Mouse (Mus musculus) fibroblast of lung, adult 2 months (primary cell): ENCODE measurements around the gene Fzd2.

Experiments used
- DNase-seq: peaks from one replicate; pipeline ENCODE4 v3.0.0-alpha.2; 2011; ENCODE audit warnings: low read depth

Fzd2 gene

DNA sequence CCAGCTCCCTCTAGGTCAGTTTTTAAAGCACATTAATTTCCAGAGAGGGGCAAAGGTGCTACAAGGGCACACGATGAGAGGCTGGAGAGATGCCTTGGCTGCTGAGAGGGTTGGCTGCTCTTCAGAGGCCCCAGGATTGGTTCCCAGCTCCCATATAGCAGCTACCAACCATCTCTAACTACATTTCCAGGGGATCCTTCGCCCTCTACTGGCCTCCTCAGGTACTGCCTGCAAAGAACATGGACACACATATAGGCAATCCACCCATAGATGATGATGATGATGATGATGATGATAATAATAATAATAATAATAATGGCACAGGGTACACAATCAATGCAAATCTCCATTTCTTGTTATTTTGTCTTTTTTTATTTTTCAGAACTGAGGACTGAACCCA, 15.3 kb downstream of the Fzd2 start:
- DNase-seq, result no peak

DNA sequence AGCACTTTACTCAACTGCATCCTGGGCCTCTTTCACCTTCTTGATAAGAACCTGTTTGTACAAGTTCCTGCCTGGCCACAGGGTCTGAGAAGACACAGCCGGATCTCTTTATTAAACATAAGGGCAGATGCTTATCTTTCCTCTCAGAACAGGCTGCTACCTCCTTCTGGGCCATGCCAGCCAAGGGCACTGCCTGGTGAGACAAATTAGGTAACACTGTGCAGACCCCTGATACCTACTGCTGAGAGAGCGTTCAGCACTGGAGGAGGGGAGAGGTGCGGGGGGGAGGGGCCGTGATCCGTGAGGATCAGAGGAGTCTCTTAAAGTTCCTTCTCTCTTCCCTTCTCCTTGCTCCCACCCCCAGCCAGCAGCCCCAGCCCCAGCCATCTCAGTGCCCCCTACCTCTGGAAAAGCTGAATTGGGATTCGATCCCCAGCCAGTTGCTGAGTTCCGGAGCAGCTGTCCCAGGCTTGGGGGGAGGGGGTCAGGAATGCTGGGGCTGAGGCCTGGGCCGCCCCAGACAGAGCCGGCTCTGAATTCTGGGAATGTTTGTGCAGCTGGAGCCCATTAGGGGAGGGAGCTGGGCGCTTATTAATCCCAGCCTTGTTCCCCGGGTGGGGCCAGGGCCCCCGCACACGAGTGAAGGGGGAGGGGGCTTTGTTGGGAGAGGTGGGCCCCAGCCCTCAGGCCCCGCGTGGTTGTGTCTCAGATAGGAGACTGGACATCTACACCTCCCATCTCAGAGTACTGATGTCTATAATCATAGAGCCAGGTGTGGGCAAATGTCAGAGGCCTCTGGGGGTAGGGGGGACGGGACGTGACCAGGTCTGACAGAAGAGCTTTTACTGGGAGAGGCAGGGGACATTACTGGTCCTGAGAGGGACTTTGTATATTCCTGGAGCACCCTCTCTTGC, 19.9 kb downstream of the Fzd2 start:
- DNase-seq, result no peak

DNA sequence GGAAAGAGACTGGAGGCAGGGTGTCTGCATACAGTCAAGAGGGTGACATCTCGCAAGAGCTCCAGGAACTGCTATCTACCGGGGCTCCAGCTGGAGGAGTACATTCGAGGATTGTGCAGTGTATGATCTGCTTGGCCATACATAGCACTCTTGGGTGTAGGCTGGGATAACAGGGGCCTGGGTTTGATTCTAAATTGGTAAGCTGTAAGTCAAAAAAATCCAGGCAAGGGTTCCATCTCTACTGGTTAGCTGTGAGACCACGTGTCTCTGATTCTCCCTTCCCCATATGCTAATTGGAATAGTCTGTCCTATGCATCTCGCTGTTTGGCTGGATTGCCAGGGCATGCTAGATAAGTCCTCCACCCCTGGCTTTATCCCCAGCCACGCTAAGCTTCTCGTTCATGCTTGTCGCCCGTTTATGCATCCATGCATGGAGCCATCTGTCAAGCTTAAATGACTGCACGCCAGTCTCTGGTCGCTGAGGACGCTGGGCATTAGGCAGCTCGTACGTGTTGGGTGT, 20.8 kb downstream of the Fzd2 start:
- DNase-seq, result no peak

DNA sequence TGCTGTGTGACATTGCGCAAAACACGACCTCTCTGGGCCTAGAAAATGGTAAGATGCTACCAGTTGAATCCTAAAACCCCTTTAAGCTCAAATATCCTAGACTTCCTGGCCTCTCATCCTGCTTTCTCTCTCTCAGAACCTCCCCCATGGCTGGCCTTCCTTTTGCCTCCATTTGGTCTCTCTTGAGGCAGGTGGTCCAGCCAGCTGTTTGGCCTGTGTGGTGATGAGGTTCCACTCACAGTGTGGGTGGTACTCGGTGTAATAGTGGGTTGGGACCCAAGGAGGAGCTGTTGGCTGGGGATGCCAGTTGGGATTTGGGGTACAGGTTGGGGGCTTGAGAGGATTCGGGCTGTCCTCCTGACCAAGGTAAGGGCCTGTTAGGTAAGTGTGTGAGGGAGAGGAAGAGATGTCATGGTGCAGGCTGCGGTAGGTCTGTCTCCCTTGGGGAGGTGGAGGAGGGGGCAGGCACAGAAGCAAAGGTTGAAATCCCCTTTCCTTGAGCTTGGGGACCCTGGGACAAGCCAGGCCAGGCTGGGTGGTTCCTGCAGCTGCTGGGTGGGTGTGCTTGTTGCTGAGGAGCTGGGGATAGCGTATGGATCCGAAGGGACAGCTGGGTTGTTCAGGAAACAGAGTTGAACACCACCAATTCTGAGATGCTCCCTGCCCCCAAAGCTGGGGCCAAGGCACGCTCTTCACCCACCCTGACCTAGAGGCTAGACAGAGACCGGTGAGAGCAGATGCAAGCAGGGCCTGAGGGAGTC, 23.2 kb downstream of the Fzd2 start:
- DNase-seq, result no peak

DNA sequence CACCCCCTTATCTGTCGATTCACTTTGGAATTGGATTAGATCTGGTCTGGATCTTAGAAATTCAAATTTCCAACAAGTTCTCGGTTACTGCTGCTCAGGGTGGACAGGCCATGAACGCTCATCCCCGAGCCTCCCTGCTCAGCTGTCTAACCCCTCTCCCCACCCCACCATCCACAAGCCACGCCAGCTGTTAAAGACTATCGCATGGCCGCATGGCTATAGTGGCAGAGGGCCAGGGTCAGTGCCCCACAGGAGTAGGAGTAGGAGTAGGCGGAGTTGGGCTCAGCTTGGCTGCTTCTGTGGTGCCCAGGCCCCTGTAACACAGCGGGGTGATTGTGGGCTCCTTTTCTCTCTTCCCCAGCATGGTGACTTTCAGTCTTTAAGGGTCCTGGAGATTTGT, 24.3 kb downstream of the Fzd2 start:
- DNase-seq, result no peak

DNA sequence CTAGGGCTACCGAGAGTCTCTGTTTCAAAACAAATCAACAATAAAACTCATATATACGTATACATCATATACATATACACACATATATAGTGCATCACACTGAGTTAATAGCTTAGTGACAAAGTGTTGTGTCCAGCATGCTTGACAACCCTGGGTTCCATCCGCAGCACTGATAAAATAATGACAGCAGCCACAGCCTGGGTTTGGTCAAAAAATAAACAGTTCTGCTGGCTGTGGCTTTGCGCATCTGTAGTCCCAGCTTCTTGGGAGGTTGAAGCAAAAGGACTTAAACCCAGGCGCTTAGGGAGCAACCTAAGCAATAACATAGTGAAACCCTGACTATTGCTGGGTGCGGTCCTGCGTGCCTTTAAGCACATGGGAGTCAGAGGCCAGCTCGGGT, 25.2 kb downstream of the Fzd2 start:
- DNase-seq, result no peak

DNA sequence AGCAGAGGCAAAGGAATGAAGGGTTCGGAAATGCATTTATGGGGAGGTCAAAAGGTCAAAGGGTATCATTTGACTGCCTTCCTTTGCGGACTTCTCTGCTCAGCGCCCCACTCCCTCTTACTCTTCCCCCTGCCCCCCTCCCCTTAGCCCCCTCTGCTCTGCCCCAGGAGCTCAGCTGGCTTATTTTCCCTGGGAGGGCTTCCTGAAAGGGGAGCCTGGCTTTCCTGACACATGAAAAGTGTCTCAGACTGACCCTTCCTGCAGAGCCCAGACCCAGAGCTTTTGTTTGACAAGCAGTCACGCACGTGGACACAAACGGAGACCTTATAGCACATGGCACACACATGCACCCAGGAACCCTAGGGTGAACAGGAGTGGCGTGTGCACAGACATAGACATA, 26.5 kb downstream of the Fzd2 start:
- DNase-seq, result no peak

DNA sequence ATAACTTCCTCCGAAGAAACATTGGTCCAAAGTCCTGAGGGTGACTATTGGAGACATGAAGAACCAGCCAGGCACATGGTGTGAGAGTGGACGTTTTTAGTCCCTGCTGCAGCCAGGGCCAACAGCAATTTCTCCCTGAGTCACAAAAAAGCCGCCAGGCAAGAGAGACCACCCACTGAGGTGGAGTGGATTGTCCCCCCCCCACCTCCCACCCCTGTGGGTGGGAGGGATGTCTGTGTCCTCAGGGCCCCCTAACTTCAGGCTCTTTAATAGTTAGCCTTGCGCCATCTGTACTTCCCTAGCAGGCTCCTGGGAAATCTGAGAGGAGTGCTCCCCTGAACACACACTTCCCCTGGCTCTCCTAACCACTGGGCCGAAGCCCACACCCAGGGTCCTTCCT, 27.0 kb downstream of the Fzd2 start:
- no peak for DNase-seq

DNA sequence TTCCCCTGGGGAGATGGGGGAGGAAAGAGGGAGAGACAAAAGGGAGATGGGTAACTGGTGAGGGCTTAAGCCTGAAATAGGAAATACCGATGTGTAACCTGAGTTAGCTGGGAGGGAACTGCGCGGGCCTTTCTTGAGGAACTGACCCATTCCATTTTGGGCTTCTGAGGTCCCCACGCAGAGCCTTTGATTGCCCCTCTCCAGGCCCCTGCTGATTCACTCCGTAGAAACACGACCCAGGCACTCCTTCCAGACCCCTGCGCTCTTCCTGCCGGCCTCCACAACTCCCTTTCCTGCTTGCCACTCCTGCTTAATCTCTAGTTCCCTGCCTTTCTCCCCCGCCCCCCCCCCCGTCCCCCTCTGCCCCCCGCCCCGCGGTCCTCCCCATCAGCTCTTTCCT, 28.5 kb downstream of the Fzd2 start:
- no peak for DNase-seq

DNA sequence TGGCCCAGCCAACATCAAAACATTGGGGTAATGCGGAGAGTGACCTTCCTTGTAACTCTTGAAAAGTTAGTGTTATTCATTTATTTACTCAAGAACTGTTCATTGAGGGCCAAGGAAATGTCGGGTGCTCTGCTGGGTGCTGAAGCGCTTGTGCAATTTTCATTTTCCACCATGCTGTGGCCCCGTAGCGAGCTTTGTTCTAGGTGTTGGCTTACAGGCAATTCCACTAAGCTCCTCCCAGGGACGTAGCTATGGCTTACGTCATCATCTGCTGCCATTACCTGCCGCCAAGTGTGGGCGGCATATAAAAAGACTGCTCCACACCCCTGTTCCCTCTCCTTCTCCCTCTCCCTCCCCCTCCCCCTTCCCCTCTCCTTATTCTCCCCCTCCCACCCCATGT, 29.2 kb downstream of the Fzd2 start:
- DNase-seq, result no peak

DNA sequence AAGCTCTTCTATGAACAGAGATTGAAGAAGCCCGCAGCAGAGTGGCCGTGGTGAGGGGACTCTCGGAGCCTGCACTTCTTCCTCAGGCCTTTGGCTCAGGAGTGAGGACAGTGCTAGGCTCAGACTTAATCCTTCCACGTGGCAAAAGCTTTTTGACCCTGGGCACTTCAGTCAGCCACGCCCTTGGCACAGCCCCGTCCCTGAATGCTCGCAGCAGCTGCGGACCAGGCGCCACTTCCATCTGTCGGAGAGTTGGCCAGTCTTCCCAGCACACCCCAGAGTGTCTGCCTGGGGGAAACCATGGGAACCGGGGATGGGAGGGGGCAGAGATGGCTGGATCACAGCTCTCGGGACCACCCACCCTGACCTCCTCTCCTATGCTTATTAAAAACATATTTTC, 32.7 kb downstream of the Fzd2 start:
- DNase-seq, result no peak

DNA sequence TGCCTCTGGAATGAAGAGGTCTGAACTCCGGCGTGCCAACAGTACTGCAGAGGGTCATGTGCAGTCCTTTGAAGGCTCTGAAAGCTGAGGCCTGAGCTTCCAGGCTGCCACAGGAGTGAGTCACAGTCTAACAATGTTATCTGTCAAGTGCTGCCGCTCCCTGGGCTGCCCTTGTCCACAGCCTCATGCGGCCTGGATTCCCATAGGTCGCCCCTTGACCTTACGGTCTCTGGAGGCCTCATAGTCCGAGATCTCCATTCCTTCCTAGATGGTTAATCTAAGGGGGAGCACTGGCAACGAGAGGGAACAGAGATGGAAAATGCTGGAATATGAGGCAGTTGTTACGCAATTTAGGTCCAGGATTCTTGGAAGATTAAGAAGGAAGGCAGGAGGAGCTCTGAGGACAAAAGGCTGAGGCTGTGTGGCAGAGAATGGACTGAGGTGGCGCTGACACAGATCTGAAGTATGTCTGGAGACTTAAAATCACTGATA, 39.7 kb downstream of the Fzd2 start:
- DNase-seq, result peak; percentile 82

DNA sequence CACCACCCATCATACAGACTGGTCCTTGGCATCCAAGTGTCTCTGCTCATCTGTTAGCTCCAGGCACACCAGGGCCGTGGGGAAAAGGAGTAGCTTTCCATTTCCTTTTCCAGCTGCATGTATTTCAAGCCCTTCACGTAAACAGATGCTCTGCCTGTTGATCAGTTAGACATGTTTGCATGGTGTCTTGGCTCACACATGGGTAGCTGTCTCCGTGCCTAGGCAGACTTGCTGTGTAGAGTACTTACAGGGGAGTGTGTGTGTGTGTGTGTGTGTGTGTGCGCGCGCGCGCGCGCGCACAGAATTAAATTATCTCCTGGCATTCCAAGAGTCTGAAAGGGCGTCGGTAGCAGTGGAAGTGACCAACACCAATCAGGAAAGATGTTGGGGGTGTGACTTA, 42.0 kb downstream of the Fzd2 start:
- no peak for DNase-seq

DNA sequence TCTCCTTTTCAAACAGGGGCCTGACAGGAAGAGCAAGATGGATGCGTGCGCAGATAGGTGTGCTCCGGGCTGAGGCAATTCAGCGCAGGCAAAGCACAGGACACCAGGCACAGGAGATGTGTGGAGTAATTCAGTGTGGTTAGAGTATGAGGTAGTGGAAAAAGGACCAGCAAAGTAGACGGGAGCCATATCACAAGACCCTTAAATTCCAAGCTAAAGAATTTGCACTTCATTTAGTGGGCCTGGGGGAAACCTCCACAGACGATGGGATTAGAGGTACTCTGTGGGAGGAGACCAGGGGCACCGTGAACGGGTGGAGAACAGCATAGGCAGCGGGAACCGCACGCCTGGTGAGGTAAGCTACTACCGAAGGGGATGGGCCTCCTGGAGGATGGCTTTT, 43.7 kb downstream of the Fzd2 start:
- no peak for DNase-seq

DNA sequence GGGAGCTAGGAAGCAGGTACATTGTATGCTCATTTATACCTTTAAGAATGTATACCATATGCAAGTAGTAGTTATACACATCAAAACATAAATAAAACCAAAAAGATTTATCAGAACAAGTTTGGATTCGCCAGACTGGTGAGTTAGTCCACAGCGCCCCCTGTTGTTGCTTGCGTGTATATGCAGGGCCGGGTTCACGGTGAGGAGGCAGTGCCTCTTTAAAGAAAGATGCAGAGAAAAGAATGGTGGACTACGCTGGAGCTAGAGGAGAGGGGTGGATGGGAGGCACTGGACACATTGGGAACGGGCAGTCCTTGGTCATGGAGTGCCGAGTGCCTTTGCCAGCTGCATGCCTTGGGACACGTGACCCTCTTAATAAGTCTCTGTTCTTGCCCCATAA, 47.2 kb downstream of the Fzd2 start:
- no peak for DNase-seq

DNA sequence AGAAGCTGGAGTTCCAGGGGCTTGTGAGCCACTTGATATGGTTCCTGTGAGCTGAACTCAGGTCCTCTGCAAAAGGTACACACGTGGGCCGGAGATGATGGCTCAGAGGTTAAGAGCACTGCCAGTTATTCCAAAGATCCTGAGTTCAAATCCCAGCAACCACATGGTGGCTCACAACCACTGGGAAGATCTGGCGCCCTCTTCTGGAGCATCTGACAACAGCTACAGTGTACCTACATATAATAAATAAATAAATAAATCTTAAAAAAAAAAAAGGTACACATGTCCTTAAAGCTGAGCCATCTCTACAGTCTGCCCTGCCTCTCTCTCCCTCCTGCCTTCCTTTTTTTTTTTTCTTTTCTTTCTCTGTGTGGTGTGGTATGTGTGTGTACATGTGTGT, 48.6 kb downstream of the Fzd2 start:
- no peak for DNase-seq

DNA sequence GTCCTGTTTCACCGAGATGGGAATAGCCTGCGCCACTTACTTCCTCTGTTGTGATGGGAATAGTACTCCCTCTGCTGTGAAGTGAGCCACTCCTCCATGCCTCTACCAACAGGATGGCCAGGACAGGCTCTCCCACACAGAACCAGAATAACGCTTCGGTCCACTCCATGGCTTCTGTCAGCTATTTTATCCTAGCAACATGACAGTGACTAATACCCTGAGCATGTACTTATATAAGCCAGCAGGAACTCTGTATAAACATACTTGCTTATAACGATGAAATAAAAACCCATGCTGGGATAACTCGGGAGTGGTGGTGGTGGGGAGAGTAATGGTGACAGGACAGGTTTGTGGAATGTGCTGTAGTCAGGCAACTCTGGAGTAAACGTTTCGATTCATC, 51.7 kb downstream of the Fzd2 start:
- DNase-seq, result no peak

DNA sequence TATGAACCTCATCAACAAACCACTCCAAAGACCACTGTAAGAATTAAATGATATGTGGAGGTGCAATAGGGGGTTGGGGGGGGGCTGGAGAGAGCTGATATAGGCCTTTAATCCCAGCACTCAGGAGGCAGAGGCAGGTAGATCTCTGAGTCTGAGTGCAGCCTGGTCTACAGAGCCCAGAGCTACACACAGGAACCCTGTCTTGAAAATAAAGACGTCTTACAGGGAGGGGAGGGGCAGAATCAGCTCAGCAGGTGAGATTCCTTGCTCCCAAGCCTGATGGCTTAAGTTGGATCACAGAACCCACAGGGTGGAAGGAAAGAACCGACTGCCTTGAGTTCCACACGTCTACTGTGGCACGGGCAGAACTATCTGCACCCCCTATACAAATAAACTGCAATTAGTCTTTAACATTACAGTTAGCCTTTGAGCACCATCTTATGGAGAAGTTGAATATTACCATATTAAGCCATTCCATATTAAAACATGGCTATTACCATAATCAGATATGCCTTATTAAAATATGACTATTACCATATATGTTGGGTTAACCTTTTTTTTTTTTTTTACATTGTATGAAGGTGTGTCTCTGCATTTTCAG, 52.2 kb downstream of the Fzd2 start:
- DNase-seq, result no peak

DNA sequence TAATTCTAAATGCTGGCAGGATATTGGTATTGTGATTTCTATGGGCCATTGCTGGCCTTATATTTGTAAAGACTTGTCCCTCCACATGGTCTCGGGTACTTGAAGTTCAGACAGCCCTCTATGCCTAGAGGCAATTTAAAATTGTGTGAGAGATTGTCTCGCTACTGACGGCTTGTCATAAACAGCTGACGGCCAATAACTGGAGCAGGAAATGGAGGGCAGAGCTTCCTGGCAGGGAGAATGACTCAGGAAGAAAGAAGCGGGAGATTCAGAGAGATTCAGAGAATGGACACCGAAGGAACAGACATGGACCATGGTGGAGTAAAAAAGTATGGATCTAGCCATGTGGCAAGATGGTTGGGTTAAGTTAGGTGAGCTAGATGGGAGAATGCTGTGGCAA, 52.7 kb downstream of the Fzd2 start:
- DNase-seq, result no peak
